In the genomic region with DNA sequence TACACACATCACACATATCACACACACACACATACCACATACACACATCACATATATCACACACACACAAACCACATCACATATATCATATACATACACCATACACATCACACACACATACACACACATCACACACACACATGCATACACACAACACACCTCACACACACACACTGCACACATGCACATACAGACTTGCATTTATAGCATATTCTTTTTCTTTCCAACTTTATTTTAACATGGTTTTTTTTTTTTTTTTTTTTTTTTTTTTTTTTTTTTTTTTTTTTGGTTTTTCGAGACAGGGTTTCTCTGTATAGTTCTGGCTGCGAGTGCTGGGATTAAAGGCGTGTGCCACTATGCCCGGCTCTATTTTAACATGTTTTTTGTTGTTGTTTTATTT, we compare ENCODE assay signal across 35 mouse cellular contexts.
"Had no signal": no experiment of that assay in that cellular context is flagged by ENCODE, and none has a peak within 500 bp of the region (broad histone marks: within the 10 kb centered on the region; RNA-seq: fewer than 3 reads in every experiment).

No protein-coding gene starts in this region.

- H3K9ac ChIP-seq: heart, embryonic 12.5 days; heart, embryonic 13.5 days; heart, embryonic 15.5 days; hindbrain, embryonic 12.5 days; hindbrain, embryonic 13.5 days; hindbrain, embryonic 14.5 days; hindbrain, embryonic 15.5 days; intestine, embryonic 15.5 days; kidney, embryonic 15.5 days had no signal

- H3K27me3 ChIP-seq: heart, embryonic 12.5 days; heart, embryonic 13.5 days; heart, embryonic 15.5 days; hindbrain, embryonic 12.5 days; hindbrain, embryonic 13.5 days; hindbrain, embryonic 15.5 days; intestine, embryonic 15.5 days; kidney, embryonic 15.5 days had no signal

- H3K4me2 ChIP-seq: heart, embryonic 11.5 days; heart, embryonic 12.5 days; heart, embryonic 13.5 days; heart, embryonic 15.5 days; hindbrain, embryonic 12.5 days; hindbrain, embryonic 13.5 days; hindbrain, embryonic 14.5 days; hindbrain, embryonic 15.5 days; intestine, embryonic 15.5 days; kidney, embryonic 15.5 days had no signal

- H3K27ac ChIP-seq: heart, embryonic 10.5 days; heart, embryonic 13.5 days; heart, embryonic 15.5 days; hindbrain, embryonic 10.5 days; hindbrain, embryonic 12.5 days; hindbrain, embryonic 13.5 days; hindbrain, embryonic 14.5 days; hindbrain, embryonic 15.5 days; hindbrain, postnatal 0 days; intestine, embryonic 15.5 days; kidney, embryonic 15.5 days; kidney, postnatal 0 days; layer of hippocampus, adult 2 months; left cerebral cortex, adult 2 months had no signal

- H3K4me1 ChIP-seq: heart, embryonic 10.5 days; heart, embryonic 12.5 days; heart, embryonic 13.5 days; heart, embryonic 15.5 days; hindbrain, embryonic 10.5 days; hindbrain, embryonic 12.5 days; hindbrain, embryonic 13.5 days; hindbrain, embryonic 15.5 days had no signal

- H3K9me3 ChIP-seq: heart, embryonic 15.5 days; hindbrain, embryonic 10.5 days; hindbrain, embryonic 12.5 days; hindbrain, embryonic 13.5 days; hindbrain, embryonic 15.5 days; intestine, embryonic 15.5 days; kidney, embryonic 15.5 days had no signal

- H3K4me3 ChIP-seq: heart, embryonic 10.5 days; heart, embryonic 12.5 days; heart, embryonic 13.5 days; heart, embryonic 15.5 days; hindbrain, embryonic 10.5 days; hindbrain, embryonic 12.5 days; hindbrain, embryonic 13.5 days; hindbrain, embryonic 15.5 days; intestine, embryonic 15.5 days; kidney, embryonic 15.5 days; layer of hippocampus, adult 2 months; left cerebral cortex, adult 2 months had no signal

- DNase-seq: heart, postnatal 10 days; heart, postnatal 14 days; heart, postnatal 4 days; kidney, adult 11 months; kidney, adult 18-20 months; kidney, adult 2 months; kidney, adult 8-10 months; kidney, adult 9 months; kidney, postnatal 10 days; kidney, postnatal 14 days; kidney, postnatal 25 days; kidney, postnatal 36 days; kidney, postnatal 4 days; layer of hippocampus, adult 9-11 months; layer of hippocampus, postnatal 36 days had no signal

- ATAC-seq: hindbrain, embryonic 16.5 days; hindbrain, postnatal 0 days; inflammation-experienced regulatory T-cells, adult 6 months; intestine, embryonic 15.5 days; intestine, embryonic 16.5 days; intestine, postnatal 0 days had no signal

- H3K36me3 ChIP-seq: heart, embryonic 10.5 days; heart, embryonic 12.5 days; heart, embryonic 13.5 days; heart, embryonic 15.5 days; hindbrain, embryonic 10.5 days; hindbrain, embryonic 12.5 days; hindbrain, embryonic 13.5 days; hindbrain, embryonic 15.5 days; intestine, embryonic 15.5 days; kidney, embryonic 15.5 days had no signal
